Mouse (Mus musculus) liver, postnatal 0 days (tissue): ENCODE results near the gene Atp13a3.

ENCODE experiments used
- CTCF ChIP-seq: sonication (generic); IDR thresholded peaks from 2 replicates; pipeline ENCODE4 v1.5.1; 2016; ENCODE audit warnings: antibody characterized with exemption, low read depth
- EP300 ChIP-seq: IDR thresholded peaks from 2 replicates; pipeline ENCODE4 v1.6.1; 2016; ENCODE audit warnings: antibody characterized with exemption, low read depth, mild to moderate bottlenecking

- TF ChIP-seq CTCF (peak; percentile 78), EP300 (no peak)
These were observed 121.9 kb downstream of the Atp13a3 start for GRCm38 (mm10) chr16:30283743-30284337.
